Mouse (Mus musculus) ES-E14 (cell line): Measurements from ENCODE around the gene Klhdc4. TPM values are rescaled to one million over a fixed set of nuclear protein-coding genes. Genes with fewer than 3 reads are reported as not detected.
A peak's percentile ranks its signal among the peaks of the same experiment; 100 is the strongest.

Experiments used
- DNase-seq: peaks from one replicate; pipeline ENCODE4 v3.0.0-alpha.2; 2013; ENCODE audit warnings: low read depth, low spot score
- H3K27ac ChIP-seq: 2 replicates; pipeline ENCODE4 v1.5.1; 2012; ENCODE audit warnings: low read depth, mild to moderate bottlenecking, low read length, moderate library complexity, mixed read lengths; ENCODE audit not compliant: poor library complexity, insufficient read depth, severe bottlenecking
- H3K36me3 ChIP-seq: 2 replicates; pipeline ENCODE4 v1.6.1; 2012; ENCODE audit warnings: mild to moderate bottlenecking, low read length, moderate library complexity, mixed read lengths; ENCODE audit not compliant: control insufficient read depth, poor library complexity, insufficient read depth, severe bottlenecking
- H3K4me1 ChIP-seq, 2 experiments: fragments of 150-350 bp in 1 of 2; sonication (generic) in 1 of 2; 2 replicates each; pipeline ENCODE4 v1.6.1; 2012; ENCODE audit warnings: low read length in 2 of 2, mild to moderate bottlenecking in 1 of 2, mixed read lengths in 1 of 2; ENCODE audit not compliant: control insufficient read depth in 2 of 2, insufficient read depth in 2 of 2, poor library complexity in 1 of 2
- H3K4me3 ChIP-seq, 2 experiments: fragments of 150-350 bp in 1 of 2; sonication (generic) in 1 of 2; 2 replicates each; pipeline ENCODE4 v1.5.1; 2012; ENCODE audit warnings: low read length in 2 of 2, low read depth in 1 of 2, mild to moderate bottlenecking in 1 of 2, mixed read lengths in 1 of 2; ENCODE audit not compliant: insufficient read depth in 1 of 2, poor library complexity in 1 of 2, severe bottlenecking in 1 of 2
- H3K9ac ChIP-seq: 2 replicates; pipeline ENCODE4 v1.6.1; 2012; ENCODE audit warnings: low read depth, mild to moderate bottlenecking, low read length, mixed read lengths; ENCODE audit not compliant: poor library complexity, insufficient read depth, severe bottlenecking
- H3K9me3 ChIP-seq: fragments of 150-350 bp; sonication (generic); 2 replicates; pipeline ENCODE4 v1.6.1; 2012; ENCODE audit warnings: low read depth, mild to moderate bottlenecking, low read length; ENCODE audit not compliant: control insufficient read depth, insufficient read depth
- CHD2 ChIP-seq: IDR thresholded peaks from 2 replicates; pipeline ENCODE4 v1.6.1; 2014; ENCODE audit warnings: mild to moderate bottlenecking, low read depth, low read length, inconsistent platforms
- HCFC1 ChIP-seq: IDR thresholded peaks from 2 replicates; pipeline ENCODE4 v1.6.1; 2012; ENCODE audit warnings: low read length, inconsistent platforms, borderline replicate concordance; ENCODE audit not compliant: insufficient read depth
- MAFK ChIP-seq: IDR thresholded peaks from 2 replicates; pipeline ENCODE4 v1.6.1; 2014; ENCODE audit warnings: mild to moderate bottlenecking, low read depth, low read length, inconsistent platforms; ENCODE audit not compliant: insufficient read depth
- ZC3H11A ChIP-seq: IDR thresholded peaks from 2 replicates; pipeline ENCODE4 v1.6.1; 2012; ENCODE audit warnings: low read depth, mild to moderate bottlenecking, inconsistent platforms, low read length, borderline replicate concordance
- ZNF384 ChIP-seq: IDR thresholded peaks from 2 replicates; pipeline ENCODE4 v1.6.1; 2012; ENCODE audit warnings: low read depth, low read length, inconsistent platforms
- in situ Hi-C, 2 experiments: fragments of 600-800 bp; cut with MboI; formaldehyde crosslinking; loops; one replicate each; pipeline ENCODE4 v1.15.1; 2025; ENCODE audit warnings: low sequenced_read_pairs in 2 of 2, inconsistent platforms in 1 of 2; ENCODE audit not compliant: unreplicated experiment in 2 of 2
- total RNA-seq: library from RNA; depleted of rRNA; stranded (reverse); fragments of 300-350 nt; gene quantifications from 2 replicates; pipeline ENCODE4 v1.2.3, GENCODE M21; 2012; rRNA removed

Gene Klhdc4
- 65.9 and 84.3 TPM in 2 replicates for total RNA-seq

- peak; percentile 87 for DNase-seq
- in situ Hi-C loops, result no loop called here
- peaks cover 0 to 9% of the 10 kb centered on the region in 2 experiments; a peak in 2 of 4 replicates for H3K4me1 ChIP-seq
- H3K9ac ChIP-seq, result peak within 1 kb of the TSS; percentile 93
- H3K36me3 ChIP-seq, result 0 out of 2 replicates have a peak, but pooled peaks cover 4% of the 10 kb centered on the region
- no peaks in the 10 kb centered on the region for H3K9me3 ChIP-seq
- TF ChIP-seq HCFC1, result peak; percentile 92
- no peak for TF ChIP-seq ZC3H11A
- H3K4me3 ChIP-seq, result peak within 1 kb of the TSS; percentile 77 to 96
- H3K27ac ChIP-seq, result no peak within 1 kb of the TSS
Observed at GRCm38 (mm10) chr8:121829048-121829776, at the start of gene Klhdc4. TSS of gene Klhdc4 (minus strand) at chr8:121829569.

- Histone ChIP-seq H3K9ac (no peak overlapping the region), H3K36me3 (peaks cover 18% of the 10 kb centered on the region), H3K4me1 (peaks cover 12 to 35% of the 10 kb centered on the region in 2 experiments), H3K27ac (no peak overlapping the region), H3K4me3 (no peak overlapping the region), H3K9me3 (no peaks in the 10 kb centered on the region)
- DNase-seq, result no peak
- TF ChIP-seq HCFC1 (no peak), CHD2 (no peak), ZC3H11A (no peak), MAFK (no peak), ZNF384 (no peak)
- in situ Hi-C loops, result no loop called here
Observed at GRCm38 (mm10) chr8:121877828-121878480, 48.6 kb upstream of the Klhdc4 start.

GRCm38 (mm10) chr8:121877212-121877611 is 47.8 kb upstream of the Klhdc4 start:
- Histone ChIP-seq H3K36me3 (peaks cover 10% of the 10 kb centered on the region), H3K4me3 (no peak overlapping the region), H3K27ac (no peak overlapping the region), H3K9ac (no peak overlapping the region), H3K4me1 (peaks cover 11 to 34% of the 10 kb centered on the region in 2 experiments), H3K9me3 (no peaks in the 10 kb centered on the region)
- no peak for DNase-seq
- in situ Hi-C loops, result no loop called here
- TF ChIP-seq HCFC1 (no peak), ZC3H11A (no peak), ZNF384 (no peak), MAFK (no peak), CHD2 (no peak)

DNA sequence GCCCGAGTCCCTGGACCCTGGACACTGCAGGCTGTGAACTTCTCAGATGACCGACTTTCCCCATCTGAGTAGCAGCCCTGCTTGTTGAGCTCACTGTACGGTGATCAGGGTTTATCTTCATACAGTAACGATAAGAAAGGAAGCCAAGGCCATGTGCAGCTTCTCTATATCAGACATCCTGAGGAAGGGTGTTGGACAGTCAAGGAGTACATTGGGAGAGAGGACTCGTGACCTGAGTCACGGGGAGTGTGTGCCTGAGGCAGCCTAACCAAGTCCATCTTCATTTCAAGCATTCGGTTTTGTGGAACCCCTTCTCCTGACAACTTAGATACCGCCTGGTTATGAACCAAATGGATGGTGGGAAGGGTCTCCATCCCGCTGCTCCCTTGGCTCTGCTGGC is 46.1 kb upstream of the Klhdc4 start:
- H3K4me1 ChIP-seq, result peaks cover 10 to 23% of the 10 kb centered on the region in 2 experiments; a peak in 3 of 4 replicates
- H3K9ac ChIP-seq, result no peak overlapping the region
- in situ Hi-C loops, result no loop called here
- no peak overlapping the region for H3K27ac ChIP-seq
- H3K36me3 ChIP-seq, result no peaks in the 10 kb centered on the region; the same call in 1 of the 2 replicates
- H3K4me3 ChIP-seq, result no peak overlapping the region
- no peaks in the 10 kb centered on the region for H3K9me3 ChIP-seq
- no peak for DNase-seq
- TF ChIP-seq ZC3H11A, result no peak
- no peak for TF ChIP-seq HCFC1
- TF ChIP-seq CHD2, result no peak
- TF ChIP-seq ZNF384, result no peak
- TF ChIP-seq MAFK, result no peak
